Mouse (Mus musculus) heart, adult 2 months (tissue): ENCODE measurements at regions not wholly inside any gene's neighbourhood (a gene's known extent, or its start where the extent isn't known, plus 50 kb on each side); places are given as distances from the start of the nearest gene placed in this dataset.

Source experiments
- CTCF ChIP-seq: fragments of 200-600 bp; IDR thresholded peaks from 2 replicates; pipeline ENCODE4 v1.8.1; 2022; ENCODE audit warnings: antibody characterized with exemption, mild to moderate bottlenecking, moderate library complexity
- EP300 ChIP-seq: fragments of 200-500 bp; IDR thresholded peaks from 2 replicates; pipeline ENCODE4 v1.6.1; 2011; ENCODE audit warnings: low read depth, low read length, control low read depth; ENCODE audit not compliant: insufficient read depth

GRCm38 (mm10) chr5:64541765-64542164 lies 261.4 kb upstream of the Klf3 start:
- TF ChIP-seq CTCF, result no peak
- no peak for TF ChIP-seq EP300
